Mouse (Mus musculus): ENCODE results near the gene Plcl2.
"Not testable (repeated sequence)": the region's sequence is repeated elsewhere in the genome, so short reads cannot be mapped to it uniquely, and the experiment has no call there.

The Plcl2 gene

GRCm38 (mm10) chr17:50524970-50525369 is 15.8 kb downstream of the Plcl2 start:
- intact Hi-C loops (cut with DNase I): no loop called here

GRCm38 (mm10) chr17:50525821-50526220 is 16.6 kb downstream of the Plcl2 start:
- intact Hi-C loops (cut with DNase I): no loop called here

GRCm38 (mm10) chr17:50530089-50530488 is 20.9 kb downstream of the Plcl2 start:
- intact Hi-C loops (cut with DNase I): no loop called here

GRCm38 (mm10) chr17:50534889-50535288 is 25.7 kb downstream of the Plcl2 start:
- intact Hi-C loops (cut with DNase I): not testable (repeated sequence)

- intact Hi-C loops (cut with DNase I): no loop called here
Observed at GRCm38 (mm10) chr17:50536409-50537194, 27.4 kb downstream of the Plcl2 start.

GRCm38 (mm10) chr17:50537786-50538185 is 28.6 kb downstream of the Plcl2 start:
- intact Hi-C loops (cut with DNase I): no loop called here

GRCm38 (mm10) chr17:50544860-50545259 is 35.7 kb downstream of the Plcl2 start:
- intact Hi-C loops (cut with DNase I): no loop called here

GRCm38 (mm10) chr17:50545274-50545673 is 36.1 kb downstream of the Plcl2 start:
- intact Hi-C loops (cut with DNase I): no loop called here

- intact Hi-C loops (cut with DNase I): no loop called here
Observed at GRCm38 (mm10) chr17:50552130-50552529, 42.9 kb downstream of the Plcl2 start.

GRCm38 (mm10) chr17:50557566-50558238 is 48.5 kb downstream of the Plcl2 start:
- intact Hi-C loops (cut with DNase I): no loop called here

- intact Hi-C loops (cut with DNase I): no loop called here
Observed at GRCm38 (mm10) chr17:50558239-50558625, 49.0 kb downstream of the Plcl2 start.

- intact Hi-C loops (cut with DNase I): no loop called here
Observed at GRCm38 (mm10) chr17:50565376-50566123, 56.3 kb downstream of the Plcl2 start.

- intact Hi-C loops (cut with DNase I): no loop called here
Observed at GRCm38 (mm10) chr17:50568846-50569245, 59.6 kb downstream of the Plcl2 start.

- intact Hi-C loops (cut with DNase I): not testable (repeated sequence)
Observed at GRCm38 (mm10) chr17:50570228-50570627, 61.0 kb downstream of the Plcl2 start.

- intact Hi-C loops (cut with DNase I): no loop called here
Observed at GRCm38 (mm10) chr17:50570681-50571398, 61.6 kb downstream of the Plcl2 start.

- intact Hi-C loops (cut with DNase I): no loop called here
Observed at GRCm38 (mm10) chr17:50574161-50574560, 65.0 kb downstream of the Plcl2 start.

GRCm38 (mm10) chr17:50580416-50580815 is 71.2 kb downstream of the Plcl2 start:
- intact Hi-C loops (cut with DNase I): no loop called here

GRCm38 (mm10) chr17:50586834-50587233 is 77.6 kb downstream of the Plcl2 start:
- intact Hi-C loops (cut with DNase I): no loop called here

- intact Hi-C loops (cut with DNase I): no loop called here
Observed at GRCm38 (mm10) chr17:50587941-50588340, 78.7 kb downstream of the Plcl2 start.

GRCm38 (mm10) chr17:50600178-50600577 is 91.0 kb downstream of the Plcl2 start:
- intact Hi-C loops (cut with DNase I): no loop called here

GRCm38 (mm10) chr17:50600696-50601095 is 91.5 kb downstream of the Plcl2 start:
- intact Hi-C loops (cut with DNase I): no loop called here
